9 mouse cellular contexts compared by ENCODE assay signal in genomic region chr3:154331506-154332212, GRCm38 (mm10). TPM values are rescaled to one million over a fixed set of nuclear protein-coding genes. Genes with fewer than 3 reads are reported as not detected.
DNase-seq lines count a peak whose midpoint lies in the region; ATAC-seq lines count a peak whose summit lies in the region.
"Had no signal": no experiment of that assay in that cellular context is flagged by ENCODE, and none has a peak within 500 bp of the region (broad histone marks: within the 10 kb centered on the region; RNA-seq: fewer than 3 reads in every experiment).

No protein-coding gene starts in this region.

- H3K27me3 ChIP-seq in heart, embryonic 11.5 days (ENCODE audit: control insufficient read depth, insufficient read depth, low read length) = peaks cover 85% of the 10 kb centered on the region
- H3K27me3 ChIP-seq in embryonic facial prominence, embryonic 14.5 days (replicated peaks; ENCODE audit: control insufficient read depth, insufficient read depth, low read length) = peaks cover 86% of the 10 kb centered on the region
- H3K27me3 ChIP-seq in intestine, embryonic 14.5 days (replicated peaks; ENCODE audit: control insufficient read depth, insufficient read depth, low read length) = peaks cover 98% of the 10 kb centered on the region
- H3K27me3 ChIP-seq in neural tube, embryonic 11.5 days (ENCODE audit: control insufficient read depth, insufficient read depth, low read length) = peaks cover 93% of the 10 kb centered on the region

- H3K9ac ChIP-seq in heart, embryonic 11.5 days (ENCODE audit: low read depth, low read length) = no peak overlapping the region
- H3K9ac ChIP-seq in embryonic facial prominence, embryonic 14.5 days (ENCODE audit: low read depth, low read length) = peak overlapping the region; percentile 85
- H3K9ac ChIP-seq in intestine, embryonic 14.5 days (ENCODE audit: low read length) = no peak overlapping the region
- H3K9ac ChIP-seq in neural tube, embryonic 11.5 days (ENCODE audit: low read length) = no peak overlapping the region

- H3K4me2 ChIP-seq in heart, embryonic 11.5 days = peak overlapping the region; percentile 55
- peak overlapping the region; percentile 70 for H3K4me2 ChIP-seq in embryonic facial prominence, embryonic 14.5 days (ENCODE audit: low read depth, low read length)
- peak overlapping the region; percentile 36; the same call in 1 of the 2 replicates for H3K4me2 ChIP-seq in intestine, embryonic 14.5 days (ENCODE audit: low read length)
- no peak overlapping the region for H3K4me2 ChIP-seq in neural tube, embryonic 11.5 days (ENCODE audit: low read depth)

- no peaks in the 10 kb centered on the region for H3K36me3 ChIP-seq in heart, embryonic 11.5 days (ENCODE audit: control insufficient read depth, insufficient read depth, low read length)
- H3K36me3 ChIP-seq in embryonic facial prominence, embryonic 14.5 days (ENCODE audit: control insufficient read depth, insufficient read depth, low read length) = no peaks in the 10 kb centered on the region
- H3K36me3 ChIP-seq in intestine, embryonic 14.5 days (ENCODE audit: control insufficient read depth, insufficient read depth, low read length) = no peaks in the 10 kb centered on the region
- H3K36me3 ChIP-seq in neural tube, embryonic 11.5 days (ENCODE audit: control insufficient read depth, insufficient read depth, low read length) = no peaks in the 10 kb centered on the region

- H3K27ac ChIP-seq in heart, embryonic 11.5 days (ENCODE audit: low read depth, low read length) = no peak overlapping the region
- peak overlapping the region; percentile 91 for H3K27ac ChIP-seq in embryonic facial prominence, embryonic 14.5 days (replicated peaks; ENCODE audit: low read depth, low read length)
- no peak overlapping the region for H3K27ac ChIP-seq in intestine, embryonic 14.5 days (ENCODE audit: low read depth)
- H3K27ac ChIP-seq in neural tube, embryonic 11.5 days (ENCODE audit: low read depth, low read length) = no peak overlapping the region

- peak overlapping the region; percentile 35 for H3K4me3 ChIP-seq in heart, embryonic 11.5 days (ENCODE audit: low read depth, low read length)
- H3K4me3 ChIP-seq in embryonic facial prominence, embryonic 14.5 days (ENCODE audit: low read depth, low read length) = peak overlapping the region; percentile 59
- H3K4me3 ChIP-seq in intestine, embryonic 14.5 days (ENCODE audit: low read depth, low read length) = peak overlapping the region; percentile 17; the same call in 1 of the 2 replicates
- H3K4me3 ChIP-seq in neural tube, embryonic 11.5 days (ENCODE audit: low read depth, low read length) = no peak overlapping the region

- H3K4me1 ChIP-seq in heart, embryonic 11.5 days (ENCODE audit: control insufficient read depth, insufficient read depth, low read length) = peaks cover 21% of the 10 kb centered on the region
- H3K4me1 ChIP-seq in embryonic facial prominence, embryonic 14.5 days (ENCODE audit: control insufficient read depth, insufficient read depth, low read length) = no peaks in the 10 kb centered on the region
- peaks cover 6% of the 10 kb centered on the region; the same call in 1 of the 2 replicates for H3K4me1 ChIP-seq in intestine, embryonic 14.5 days (replicated peaks; ENCODE audit: control insufficient read depth, insufficient read depth, low read length)
- peaks cover 15% of the 10 kb centered on the region for H3K4me1 ChIP-seq in neural tube, embryonic 11.5 days (ENCODE audit: control insufficient read depth, insufficient read depth, low read length)

- no peak for ATAC-seq in heart, embryonic 11.5 days (replicated peaks; ENCODE audit: insufficient number of reproducible peaks, low FRiP score, low TSS enrichment)
- 0 out of 2 replicates have a peak, but pooled peaks have one; percentile 2 for ATAC-seq in embryonic facial prominence, embryonic 14.5 days (ENCODE audit: low read depth)
- no peak for ATAC-seq in intestine, embryonic 14.5 days (replicated peaks; ENCODE audit: low FRiP score, low TSS enrichment, low read depth)
- no peak for ATAC-seq in neural tube, embryonic 11.5 days (ENCODE audit: insufficient read depth, low FRiP score, low TSS enrichment)

- H3K9me3 ChIP-seq in heart, embryonic 11.5 days (replicated peaks; ENCODE audit: control insufficient read depth, low read length) = no peaks in the 10 kb centered on the region
- H3K9me3 ChIP-seq in embryonic facial prominence, embryonic 14.5 days (ENCODE audit: control insufficient read depth, low read length) = no peaks in the 10 kb centered on the region
- no peaks in the 10 kb centered on the region for H3K9me3 ChIP-seq in intestine, embryonic 14.5 days (ENCODE audit: control insufficient read depth, low read length)
- no peaks in the 10 kb centered on the region for H3K9me3 ChIP-seq in neural tube, embryonic 11.5 days (ENCODE audit: control insufficient read depth, low read length)

- no peak for DNase-seq in heart, postnatal 4 days
- DNase-seq in embryonic facial prominence, embryonic 14.5 days (ENCODE audit: low spot score) = no peak
- DNase-seq in intestine, embryonic 14.5 days (ENCODE audit: low spot score) = peak; percentile 73
- peak; percentile 49 for DNase-seq in neural tube, embryonic 11.5 days (ENCODE audit: low spot score)
- DNase-seq in left cerebral cortex, adult 18-20 months (ENCODE audit: low spot score in 2 of 2) = no peak
- no peak for DNase-seq in lung, adult 18-20 months
- no peak for DNase-seq in right cerebral cortex, postnatal 10 days (ENCODE audit: low spot score in 2 of 2)
- DNase-seq: cerebellum, adult 9-11 months had no signal

- WGBS in heart, embryonic 11.5 days (ENCODE audit: insufficient replicate concordance) = 2% methylated on average over 21 of the region's 21 CpGs
- WGBS in embryonic facial prominence, embryonic 14.5 days = under 1% methylated on average over 21 of the region's 21 CpGs
- 3% methylated on average over 21 of the region's 21 CpGs for WGBS in intestine, embryonic 14.5 days
- WGBS in neural tube, embryonic 11.5 days = under 1% methylated on average over 21 of the region's 21 CpGs

RNA-seq across cellular contexts. Expression of gene Lhx8, which starts 1.2 kb away (rescaled TPM):
- 0.27 and 0.59 TPM in 2 replicates for polyA plus RNA-seq in heart, embryonic 11.5 days (2014; fragmentation: Nextera tagmentation; extraction: Ambion mirVana)
- not detected for total RNA-seq in heart, postnatal 4 days (2021)
- polyA plus RNA-seq in embryonic facial prominence, embryonic 14.5 days (2014; fragmentation: Nextera tagmentation; extraction: Ambion mirVana) = 12.0 and 15.1 TPM in 2 replicates
- polyA plus RNA-seq in intestine, embryonic 14.5 days (2014; fragmentation: Nextera tagmentation; extraction: Ambion mirVana) = not detected in 2 replicates
- 0.22 and 0.27 TPM in 2 replicates for polyA plus RNA-seq in neural tube, embryonic 11.5 days (2014; fragmentation: Nextera tagmentation; extraction: Ambion mirVana)
- total RNA-seq in left cerebral cortex, adult 18-20 months (2021) = 1 to 10 TPM; 1.1 TPM

Comparison
In these comparisons a context has a peak if more than half of its experiments do, and no peak if none do; other contexts are left out.
1. DNase-seq: peak in intestine, embryonic 14.5 days (single experiment) and neural tube, embryonic 11.5 days (single experiment); none in heart, postnatal 4 days (single experiment), embryonic facial prominence, embryonic 14.5 days (single experiment), left cerebral cortex, adult 18-20 months (0 of 2), lung, adult 18-20 months (0 of 2) and right cerebral cortex, postnatal 10 days (0 of 2).